Mouse (Mus musculus): Measurements from ENCODE around the gene Efcab5. TPM values are rescaled to one million over a fixed set of nuclear protein-coding genes. Genes with fewer than 3 reads are reported as not detected.
A peak's percentile ranks its signal among the peaks of the same experiment; 100 is the strongest.

Efcab5 gene
- polyA plus RNA-seq, 1 experiment from 2014 or later: 1.0 TPM

- no peak overlapping the region for H3K4me2 ChIP-seq (ENCODE audit: low read depth, low read length, severe bottlenecking)
- H3K9ac ChIP-seq (ENCODE audit: low read length): no peak overlapping the region
- no peak for DNase-seq (ENCODE audit: low spot score)
- ATAC-seq (replicated peaks; ENCODE audit: low FRiP score): no peak
- H3K27me3 ChIP-seq (ENCODE audit: control insufficient read depth, insufficient read depth, low read length): no peaks in the 10 kb centered on the region
- H3K4me1 ChIP-seq (replicated peaks; ENCODE audit: control insufficient read depth, insufficient read depth, low read length): no peaks in the 10 kb centered on the region
- no peak overlapping the region for H3K4me3 ChIP-seq (ENCODE audit: low read depth, low read length)
- no peak overlapping the region for H3K27ac ChIP-seq (ENCODE audit: low read depth, low read length)
- no peaks in the 10 kb centered on the region for H3K36me3 ChIP-seq (ENCODE audit: control insufficient read depth, insufficient read depth, low read length)
- 79% methylated on average over 5 of the region's 5 CpGs for WGBS
- no peaks in the 10 kb centered on the region for H3K9me3 ChIP-seq (ENCODE audit: control insufficient read depth, low read length)
Observed at GRCm38 (mm10) chr11:77061951-77062350, 126.8 kb downstream of the Efcab5 start.

- no peak overlapping the region for H3K9ac ChIP-seq (ENCODE audit: low read length)
- H3K9me3 ChIP-seq (ENCODE audit: control insufficient read depth, low read length): no peaks in the 10 kb centered on the region
- ATAC-seq (replicated peaks; ENCODE audit: low FRiP score) (no peak), DNase-seq (ENCODE audit: low spot score) (no peak)
- H3K27ac ChIP-seq (ENCODE audit: low read depth, low read length): no peak overlapping the region
- H3K27me3 ChIP-seq (ENCODE audit: control insufficient read depth, insufficient read depth, low read length): no peaks in the 10 kb centered on the region
- no peaks in the 10 kb centered on the region for H3K4me1 ChIP-seq (replicated peaks; ENCODE audit: control insufficient read depth, insufficient read depth, low read length)
- no peak overlapping the region for H3K4me2 ChIP-seq (ENCODE audit: low read depth, low read length, severe bottlenecking)
- H3K36me3 ChIP-seq (ENCODE audit: control insufficient read depth, insufficient read depth, low read length): peaks cover 8% of the 10 kb centered on the region; the same call in 1 of the 2 replicates
- 76% methylated on average over 2 of the region's 2 CpGs for WGBS
- H3K4me3 ChIP-seq (ENCODE audit: low read depth, low read length): no peak overlapping the region
Observed at GRCm38 (mm10) chr11:77042816-77043215, 146.0 kb downstream of the Efcab5 start.

- WGBS: 90% methylated on average over 4 of the region's 4 CpGs
Observed at GRCm38 (mm10) chr11:77041891-77042290, 146.9 kb downstream of the Efcab5 start.

More at GRCm38 (mm10) chr11:77041891-77042290, 146.9 kb downstream of the Efcab5 start:
- Histone ChIP-seq H3K36me3 (ENCODE audit: control insufficient read depth, insufficient read depth, low read length) (peaks cover 8% of the 10 kb centered on the region; the same call in 1 of the 2 replicates), H3K4me1 (replicated peaks; ENCODE audit: control insufficient read depth, insufficient read depth, low read length) (no peaks in the 10 kb centered on the region), H3K27me3 (ENCODE audit: control insufficient read depth, insufficient read depth, low read length) (no peaks in the 10 kb centered on the region), H3K27ac (ENCODE audit: low read depth, low read length) (no peak overlapping the region), H3K9me3 (ENCODE audit: control insufficient read depth, low read length) (no peaks in the 10 kb centered on the region), H3K9ac (ENCODE audit: low read length) (no peak overlapping the region), H3K4me2 (ENCODE audit: low read depth, low read length, severe bottlenecking) (no peak overlapping the region), H3K4me3 (ENCODE audit: low read depth, low read length) (no peak overlapping the region)
- ATAC-seq (replicated peaks; ENCODE audit: low FRiP score): no peak
- no peak for DNase-seq (ENCODE audit: low spot score)

MicroRNAs encoded within 50 kb of the gene (microRNA counts, 519-probe panel; counts per million panel counts)
- microRNA mmu-miR-423-3p (5,105 counts per million, percentile 58 among the panel's probes with 10 or more counts), microRNA mmu-miR-423-5p (4,804 counts per million, percentile 48 among the panel's probes with 10 or more counts)

Small RNA genes within 50 kb of the gene (microRNA-seq; reads per million reads assigned to microRNA genes)
- 5,098 reads per million, percentile 86 among the genes with 10 or more reads in this experiment for gene Mir423 (ENCODE audit: insufficient number of aligned reads)

Other genes starting within 250 kb of the Efcab5 start
- 0.41 and 1.2 TPM in 2 replicates for gene Slc6a4, start 190.4 kb downstream of the Efcab5 start, polyA plus RNA-seq (2014; fragmentation: Nextera tagmentation; extraction: Ambion mirVana)
- gene Nsrp1, start 110.5 kb downstream of the Efcab5 start, polyA plus RNA-seq (2014; fragmentation: Nextera tagmentation; extraction: Ambion mirVana): 60.4 and 67.6 TPM in 2 replicates
- 16.0 and 17.6 TPM in 2 replicates for gene Ssh2, start 27.3 kb upstream of the Efcab5 start, polyA plus RNA-seq (2014; fragmentation: Nextera tagmentation; extraction: Ambion mirVana)

Data from forebrain, embryonic 11.5 days (tissue).